Mouse (Mus musculus) embryonic fibroblast, embryonic 13.5 days (primary cell): ENCODE measurements at regions not wholly inside any gene's neighbourhood (a gene's known extent, or its start where the extent isn't known, plus 50 kb on each side); places are given as distances from the start of the nearest gene placed in this dataset.

Source experiments
- CTCF ChIP-seq: IDR thresholded peaks from 2 replicates; pipeline ENCODE4 v1.5.1; 2011; ENCODE audit warnings: mild to moderate bottlenecking, control low read depth, low read length, moderate library complexity, borderline replicate concordance; ENCODE audit not compliant: insufficient read depth
- POLR2A ChIP-seq: IDR thresholded peaks from 2 replicates; pipeline ENCODE4 v1.6.1; 2011; ENCODE audit warnings: low read depth, mild to moderate bottlenecking, control low read depth, low read length, moderate library complexity

GRCm38 (mm10) chr3:61656143-61656542, 290.4 kb upstream of the B430305J03Rik start:
- TF ChIP-seq CTCF (no peak), POLR2A (no peak)
